Mouse (Mus musculus) skeletal muscle tissue, adult 2 months (tissue): ENCODE measurements at regions not wholly inside any gene's neighbourhood (a gene's known extent, or its start where the extent isn't known, plus 50 kb on each side); places are given as distances from the start of the nearest gene placed in this dataset.

Source experiments
- DNase-seq: peaks from one replicate; pipeline ENCODE4 v3.0.0-alpha.2; 2012; ENCODE audit warnings: low read depth, low spot score

- DNase-seq, result no peak
Observed at GRCm38 (mm10) chr17:45240963-45241543, 192.5 kb downstream of the Cdc5l start.

DNA sequence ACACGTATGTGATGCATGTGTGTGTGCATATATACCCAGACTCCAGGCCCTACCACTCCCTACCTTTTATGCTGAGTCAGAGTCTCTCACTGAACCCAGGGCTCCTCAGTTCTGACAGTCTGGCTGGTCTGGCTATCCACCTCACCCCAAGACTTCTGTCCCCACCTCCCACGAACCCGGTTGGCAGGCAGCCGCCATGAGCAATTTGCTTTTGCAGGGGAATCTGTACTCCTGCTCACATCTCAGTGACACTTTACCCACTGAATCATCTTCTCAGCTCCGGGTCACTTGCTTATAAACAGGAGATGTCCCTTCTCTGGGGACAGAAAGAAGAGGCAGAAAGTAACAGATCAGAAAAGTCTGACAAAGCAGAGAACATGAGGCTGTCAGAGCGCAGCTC, 193.0 kb downstream of the Cdc5l start:
- no peak for DNase-seq

DNA sequence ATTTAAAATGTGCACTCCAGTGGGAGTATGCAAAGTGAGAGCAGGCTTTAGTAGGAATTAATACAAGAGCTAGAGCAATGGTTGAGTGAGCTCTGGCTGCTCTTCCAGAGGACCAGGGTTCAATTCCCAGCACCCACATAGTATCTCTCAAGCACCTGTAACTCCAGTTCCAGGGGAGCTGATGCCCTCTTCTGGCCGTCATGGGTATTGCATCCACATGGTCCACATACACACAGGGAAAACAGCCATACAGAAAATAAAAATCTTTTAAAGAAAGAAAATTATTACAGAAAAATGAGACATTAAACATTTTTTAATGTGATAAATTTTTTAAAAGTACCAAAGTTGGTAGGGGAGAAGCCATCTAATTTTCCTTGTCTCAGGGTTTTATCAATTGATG, 196.3 kb downstream of the Cdc5l start:
- no peak for DNase-seq

DNA sequence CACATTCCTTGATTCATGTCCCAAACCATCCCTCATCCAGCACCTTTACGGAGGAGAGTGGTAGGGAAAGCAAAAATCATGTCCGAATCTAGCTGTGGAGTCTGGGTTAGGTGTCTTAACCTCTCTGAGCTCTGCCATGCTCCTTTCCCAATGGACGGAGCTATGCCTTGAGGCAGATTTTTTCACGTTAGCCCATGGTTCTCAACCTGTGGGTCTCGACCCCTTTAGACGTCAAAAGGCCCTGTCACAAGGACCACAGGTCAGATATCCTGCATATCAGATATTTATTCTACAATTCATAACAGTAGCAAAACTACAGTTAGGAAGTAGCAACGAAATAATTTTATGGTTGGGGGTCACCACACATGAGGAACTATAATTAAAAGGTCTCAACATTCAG, 198.1 kb downstream of the Cdc5l start:
- DNase-seq, result no peak

GRCm38 (mm10) chr17:45232874-45233273, 200.7 kb downstream of the Cdc5l start:
- no peak for DNase-seq

GRCm38 (mm10) chr17:45227190-45227589, 206.3 kb downstream of the Cdc5l start:
- no peak for DNase-seq

GRCm38 (mm10) chr17:45226486-45226885, 207.1 kb downstream of the Cdc5l start:
- no peak for DNase-seq

GRCm38 (mm10) chr17:45221625-45222024, 211.9 kb downstream of the Cdc5l start:
- no peak for DNase-seq

DNA sequence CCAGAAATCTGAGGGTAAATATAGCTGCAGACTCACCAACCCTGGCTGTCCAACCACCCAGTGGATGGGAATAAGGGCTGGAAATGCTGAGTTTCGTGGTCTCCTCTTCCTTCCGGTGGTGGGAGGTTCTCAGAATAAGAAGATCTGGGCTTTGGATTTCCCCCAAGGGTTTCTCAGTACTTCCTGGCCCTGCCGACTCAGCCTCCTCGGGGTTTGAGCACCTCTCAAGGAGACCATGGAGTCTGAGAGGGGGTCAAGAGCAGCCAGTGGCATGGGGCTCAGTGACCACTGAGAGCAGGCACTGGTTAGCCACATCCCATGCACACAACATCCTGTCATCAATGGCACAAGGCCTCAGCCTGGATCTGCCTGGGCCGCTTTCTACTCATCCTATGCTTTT, 216.4 kb downstream of the Cdc5l start:
- DNase-seq, result no peak

GRCm38 (mm10) chr17:45215067-45216049, 218.2 kb downstream of the Cdc5l start:
- no peak for DNase-seq

- no peak for DNase-seq
Observed at GRCm38 (mm10) chr17:45210984-45211383, 222.6 kb downstream of the Cdc5l start.

DNA sequence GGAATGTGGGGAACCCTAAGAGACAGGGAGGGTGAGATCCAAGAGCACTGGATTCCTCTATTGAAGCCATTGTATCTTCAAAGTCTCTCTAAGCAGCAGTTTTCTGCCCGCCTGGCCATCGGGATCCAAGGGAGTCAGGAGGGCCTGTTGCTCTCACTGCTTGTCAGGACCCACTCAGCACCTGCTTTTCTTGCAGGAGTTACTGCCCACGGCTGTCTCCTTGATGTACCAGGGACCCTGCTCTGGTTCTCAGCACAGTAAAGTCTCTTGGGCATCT, 224.2 kb downstream of the Cdc5l start:
- DNase-seq, result no peak

DNA sequence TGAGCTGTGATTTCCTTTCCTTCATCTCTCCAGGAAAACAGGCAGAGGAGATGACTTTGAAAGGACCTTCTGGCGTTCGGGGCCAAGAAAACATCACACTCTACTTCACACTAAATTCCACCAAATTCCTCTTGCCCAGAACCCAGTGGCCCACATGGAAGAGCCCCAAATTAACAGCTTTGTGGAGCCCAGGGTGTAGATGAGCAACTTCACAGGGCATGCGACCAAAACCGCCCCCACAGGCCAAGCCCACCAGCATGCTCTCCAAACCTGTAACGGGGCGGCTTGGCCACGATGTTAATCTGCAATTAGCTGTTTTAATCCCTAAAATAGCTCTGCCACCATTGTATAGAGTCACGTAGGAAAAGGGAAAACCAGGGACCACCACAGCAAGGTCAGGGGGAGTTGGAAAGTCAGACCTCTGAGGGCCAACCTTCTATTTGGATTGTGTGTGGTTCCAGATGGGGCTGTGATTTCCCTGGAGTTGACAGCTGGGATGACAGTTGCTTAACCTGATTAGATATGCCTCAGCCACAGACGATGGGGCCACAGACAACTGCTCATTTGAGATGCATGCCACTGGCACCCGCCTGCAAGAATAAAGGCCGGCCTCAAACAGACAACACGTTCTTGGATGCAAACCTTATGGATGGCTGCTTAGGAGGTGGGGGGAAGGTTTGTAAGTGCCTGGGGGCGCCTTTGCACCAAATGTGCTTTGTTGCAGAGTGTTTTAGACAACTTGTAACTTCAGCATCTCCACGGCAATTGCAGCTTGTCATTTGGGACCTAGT, 224.7 kb downstream of the Cdc5l start:
- no peak for DNase-seq

- DNase-seq, result no peak
Observed at GRCm38 (mm10) chr17:45195779-45196178, 237.8 kb downstream of the Cdc5l start.

GRCm38 (mm10) chr17:45194786-45195281, 238.7 kb downstream of the Cdc5l start:
- no peak for DNase-seq

DNA sequence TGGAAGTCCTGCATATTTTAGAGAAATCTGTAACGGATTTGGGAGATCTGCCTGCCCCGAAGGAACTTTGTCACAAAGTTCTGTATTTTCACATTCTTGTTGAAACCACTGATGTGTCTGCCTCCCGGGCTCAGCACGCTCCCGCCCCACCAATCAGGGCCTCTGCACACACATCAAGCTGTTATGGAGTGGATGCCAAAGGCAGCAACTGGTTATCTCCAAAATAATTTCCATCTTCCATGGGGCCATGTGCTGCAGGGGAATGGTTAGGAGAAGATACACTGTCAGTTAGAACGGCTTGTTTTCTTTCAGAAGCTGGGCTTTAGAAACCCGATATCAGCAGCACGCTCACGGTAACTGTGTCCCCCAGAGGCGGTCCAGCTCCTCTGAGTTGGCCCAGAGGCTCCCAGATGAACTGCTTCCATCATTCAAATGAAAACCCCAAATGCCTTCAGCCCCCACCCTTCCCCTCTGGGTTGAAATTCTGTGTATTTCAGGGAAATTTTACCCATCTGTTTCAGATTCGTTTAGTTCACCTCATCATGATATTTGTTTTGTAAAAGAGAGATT, 240.0 kb downstream of the Cdc5l start:
- DNase-seq, result no peak

GRCm38 (mm10) chr17:45187402-45187801, 246.1 kb downstream of the Cdc5l start:
- no peak for DNase-seq

DNA sequence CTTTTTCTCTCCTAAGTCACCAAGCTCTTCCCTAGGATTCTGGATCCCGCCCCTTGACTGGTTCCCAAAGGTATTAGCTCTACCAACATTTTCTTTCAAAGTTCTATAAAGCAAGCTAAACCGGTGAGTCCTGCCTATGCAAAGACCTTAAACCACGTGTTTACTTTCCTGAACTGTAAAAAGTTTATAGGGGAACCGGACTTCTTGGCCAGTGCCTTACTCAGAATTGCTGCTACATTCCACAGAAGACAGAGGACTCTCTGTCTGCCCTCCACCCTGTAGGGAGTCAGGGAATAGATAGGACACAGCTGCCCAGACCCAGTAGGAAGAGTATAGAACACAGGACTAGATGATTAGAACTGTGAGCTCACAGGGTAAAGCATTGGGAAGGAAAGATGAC, 257.2 kb downstream of the Cdc5l start:
- DNase-seq, result no peak

GRCm38 (mm10) chr17:45169257-45169994, 264.1 kb downstream of the Cdc5l start:
- no peak for DNase-seq
